Mouse (Mus musculus) stomach, embryonic 16.5 days (tissue): Measurements from ENCODE around the gene Gtf2i. TPM values are rescaled to one million over a fixed set of nuclear protein-coding genes. Genes with fewer than 3 reads are reported as not detected.

ENCODE experiments used
- ATAC-seq: fragments of 200-750 bp; cut with Nextera tagmentation; 2 replicates; pipeline ENCODE4 v1.8.0; 2017; ENCODE audit warnings: moderate number of reproducible peaks, moderate TSS enrichment; ENCODE audit not compliant: insufficient read depth, low FRiP score
- H3K27ac ChIP-seq: fragments of 300-500 bp; sonication (generic); 2 replicates; pipeline ENCODE4 v1.5.1; 2014; ENCODE audit warnings: low read length
- H3K27me3 ChIP-seq: fragments of 300-500 bp; sonication (generic); 2 replicates; pipeline ENCODE4 v1.6.1; 2014; ENCODE audit warnings: low read length, control low read depth, mixed read lengths; ENCODE audit not compliant: control insufficient read depth, insufficient read depth
- H3K36me3 ChIP-seq: fragments of 300-500 bp; sonication (generic); 2 replicates; pipeline ENCODE4 v1.6.1; 2014; ENCODE audit warnings: low read length; ENCODE audit not compliant: control insufficient read depth, insufficient read depth
- H3K4me1 ChIP-seq: fragments of 300-500 bp; sonication (generic); 2 replicates; pipeline ENCODE4 v1.6.1; 2014; ENCODE audit warnings: low read length, control low read depth, mixed read lengths; ENCODE audit not compliant: control insufficient read depth, insufficient read depth
- H3K4me2 ChIP-seq: fragments of 300-500 bp; sonication (generic); 2 replicates; pipeline ENCODE4 v1.6.1; 2014; ENCODE audit warnings: low read depth, low read length, mixed read lengths
- H3K4me3 ChIP-seq: fragments of 300-500 bp; sonication (generic); replicated peaks from 2 replicates; pipeline ENCODE4 v1.5.1; 2014; ENCODE audit warnings: mild to moderate bottlenecking, low read length
- H3K9ac ChIP-seq: fragments of 300-500 bp; sonication (generic); 2 replicates; pipeline ENCODE4 v1.6.1; 2014; ENCODE audit warnings: low read length
- H3K9me3 ChIP-seq: fragments of 300-500 bp; sonication (generic); replicated peaks from 2 replicates; pipeline ENCODE4 v1.6.1; 2016; ENCODE audit warnings: low read length, control low read depth; ENCODE audit not compliant: control insufficient read depth
- WGBS: fragments of 180-500 bp; shearing (Covaris S2); extraction: QIAGEN DNeasy Blood & Tissue Kit; methylation state at CpG from one replicate; pipeline ENCODE4 v1.1.7; 2014; 5-methylcytosine and 5-hydroxymethylcytosine counted together
- polyA plus RNA-seq: library from polyadenylated mRNA; unstranded; fragments of >200 nt; fragmentation: Nextera tagmentation; extraction: Ambion mirVana; gene quantifications from 2 replicates; pipeline ENCODE4 v1.2.1, GENCODE M21; 2015

The Gtf2i gene
- polyA plus RNA-seq, 1 experiment from 2014 or later = 141 TPM

- no peak overlapping the region for H3K9ac ChIP-seq
- no peak overlapping the region for H3K27ac ChIP-seq
- no peaks in the 10 kb centered on the region for H3K27me3 ChIP-seq
- ATAC-seq = no peak
- no peaks in the 10 kb centered on the region for H3K4me1 ChIP-seq
- H3K36me3 ChIP-seq = peaks cover 55% of the 10 kb centered on the region
- H3K4me2 ChIP-seq = no peak overlapping the region
- 92% methylated on average over 9 of the region's 9 CpGs for WGBS
- H3K9me3 ChIP-seq = no peaks in the 10 kb centered on the region
- H3K4me3 ChIP-seq = no peak overlapping the region
Measured at GRCm38 (mm10) chr5:134260001-134260636, 54.4 kb downstream of the Gtf2i start.

GRCm38 (mm10) chr5:134258934-134259333, 55.6 kb downstream of the Gtf2i start:
- no peak for ATAC-seq
- no peak overlapping the region for H3K4me2 ChIP-seq
- no peak overlapping the region for H3K9ac ChIP-seq
- 94% methylated on average over 2 of the region's 2 CpGs for WGBS
- no peaks in the 10 kb centered on the region for H3K9me3 ChIP-seq
- peaks cover 57% of the 10 kb centered on the region for H3K36me3 ChIP-seq
- H3K4me1 ChIP-seq = no peaks in the 10 kb centered on the region
- no peaks in the 10 kb centered on the region for H3K27me3 ChIP-seq
- no peak overlapping the region for H3K4me3 ChIP-seq
- H3K27ac ChIP-seq = no peak overlapping the region

- Histone ChIP-seq H3K4me1 (no peaks in the 10 kb centered on the region), H3K27me3 (no peaks in the 10 kb centered on the region), H3K27ac (no peak overlapping the region), H3K4me2 (no peak overlapping the region), H3K9ac (no peak overlapping the region), H3K36me3 (peaks cover 57% of the 10 kb centered on the region), H3K4me3 (no peak overlapping the region), H3K9me3 (no peaks in the 10 kb centered on the region)
- no peak for ATAC-seq
- 73% methylated on average over 4 of the region's 4 CpGs for WGBS
Measured at GRCm38 (mm10) chr5:134258395-134258794, 56.2 kb downstream of the Gtf2i start.

GRCm38 (mm10) chr5:134257349-134258031, 57.1 kb downstream of the Gtf2i start:
- Histone ChIP-seq H3K9me3 (no peaks in the 10 kb centered on the region), H3K4me3 (no peak overlapping the region), H3K36me3 (peaks cover 60% of the 10 kb centered on the region), H3K27me3 (no peaks in the 10 kb centered on the region), H3K4me1 (no peaks in the 10 kb centered on the region), H3K9ac (no peak overlapping the region), H3K27ac (0 out of 2 replicates have a peak overlapping the region, but pooled peaks have one; percentile 42), H3K4me2 (no peak overlapping the region)
- ATAC-seq = no peak
- WGBS = 88% methylated on average over 13 of the region's 13 CpGs

- ATAC-seq = no peak
- no peaks in the 10 kb centered on the region for H3K9me3 ChIP-seq
- H3K4me3 ChIP-seq = no peak overlapping the region
- no peaks in the 10 kb centered on the region for H3K27me3 ChIP-seq
- H3K9ac ChIP-seq = no peak overlapping the region
- WGBS = 89% methylated on average over 10 of the region's 10 CpGs
- H3K27ac ChIP-seq = no peak overlapping the region
- H3K4me1 ChIP-seq = no peaks in the 10 kb centered on the region
- H3K36me3 ChIP-seq = peaks cover 58% of the 10 kb centered on the region
- no peak overlapping the region for H3K4me2 ChIP-seq
Measured at GRCm38 (mm10) chr5:134255294-134255693, 59.3 kb downstream of the Gtf2i start.

GRCm38 (mm10) chr5:134253806-134254205, 60.8 kb downstream of the Gtf2i start:
- peaks cover 58% of the 10 kb centered on the region for H3K36me3 ChIP-seq
- no peak for ATAC-seq
- 73% methylated on average over 3 of the region's 3 CpGs for WGBS

GRCm38 (mm10) chr5:134251083-134251482, 63.5 kb downstream of the Gtf2i start:
- no peak overlapping the region for H3K4me2 ChIP-seq
- no peaks in the 10 kb centered on the region for H3K4me1 ChIP-seq
- H3K27ac ChIP-seq = no peak overlapping the region
- no peak overlapping the region for H3K9ac ChIP-seq
- H3K4me3 ChIP-seq = no peak overlapping the region
- H3K27me3 ChIP-seq = no peaks in the 10 kb centered on the region
- WGBS = 96% methylated on average over 4 of the region's 4 CpGs
- no peaks in the 10 kb centered on the region for H3K9me3 ChIP-seq
- peaks cover 73% of the 10 kb centered on the region for H3K36me3 ChIP-seq
- ATAC-seq = no peak

More at GRCm38 (mm10) chr5:134253806-134254205, 60.8 kb downstream of the Gtf2i start:
- Histone ChIP-seq H3K4me3 (no peak overlapping the region), H3K4me2 (no peak overlapping the region), H3K9ac (no peak overlapping the region), H3K9me3 (no peaks in the 10 kb centered on the region), H3K4me1 (no peaks in the 10 kb centered on the region), H3K27me3 (no peaks in the 10 kb centered on the region), H3K27ac (no peak overlapping the region)

GRCm38 (mm10) chr5:134250601-134251000, 64.0 kb downstream of the Gtf2i start:
- no peaks in the 10 kb centered on the region for H3K27me3 ChIP-seq
- WGBS = 88% methylated on average over 3 of the region's 3 CpGs
- no peak for ATAC-seq
- H3K4me1 ChIP-seq = no peaks in the 10 kb centered on the region
- H3K27ac ChIP-seq = no peak overlapping the region
- no peak overlapping the region for H3K9ac ChIP-seq
- no peak overlapping the region for H3K4me3 ChIP-seq
- H3K9me3 ChIP-seq = no peaks in the 10 kb centered on the region
- H3K36me3 ChIP-seq = peaks cover 77% of the 10 kb centered on the region
- H3K4me2 ChIP-seq = no peak overlapping the region

- Histone ChIP-seq H3K9ac (no peak overlapping the region), H3K36me3 (peaks cover 76% of the 10 kb centered on the region), H3K4me3 (no peak overlapping the region), H3K4me1 (no peaks in the 10 kb centered on the region), H3K9me3 (no peaks in the 10 kb centered on the region), H3K27ac (no peak overlapping the region), H3K4me2 (no peak overlapping the region), H3K27me3 (no peaks in the 10 kb centered on the region)
- no peak for ATAC-seq
- WGBS = 80% methylated on average over 8 of the region's 8 CpGs
Measured at GRCm38 (mm10) chr5:134249245-134249649, 65.3 kb downstream of the Gtf2i start.
